Mouse (Mus musculus) stomach, embryonic 16.5 days (tissue): ENCODE results near the gene Hsd3b2. TPM values are rescaled to one million over a fixed set of nuclear protein-coding genes. Genes with fewer than 3 reads are reported as not detected.

Source experiments
- ATAC-seq: fragments of 200-750 bp; cut with Nextera tagmentation; 2 replicates; pipeline ENCODE4 v1.8.0; 2017; ENCODE audit warnings: moderate number of reproducible peaks, moderate TSS enrichment; ENCODE audit not compliant: insufficient read depth, low FRiP score
- H3K27ac ChIP-seq: fragments of 300-500 bp; sonication (generic); 2 replicates; pipeline ENCODE4 v1.5.1; 2014; ENCODE audit warnings: low read length
- H3K27me3 ChIP-seq: fragments of 300-500 bp; sonication (generic); 2 replicates; pipeline ENCODE4 v1.6.1; 2014; ENCODE audit warnings: low read length, control low read depth, mixed read lengths; ENCODE audit not compliant: control insufficient read depth, insufficient read depth
- H3K36me3 ChIP-seq: fragments of 300-500 bp; sonication (generic); 2 replicates; pipeline ENCODE4 v1.6.1; 2014; ENCODE audit warnings: low read length; ENCODE audit not compliant: control insufficient read depth, insufficient read depth
- H3K4me1 ChIP-seq: fragments of 300-500 bp; sonication (generic); 2 replicates; pipeline ENCODE4 v1.6.1; 2014; ENCODE audit warnings: low read length, control low read depth, mixed read lengths; ENCODE audit not compliant: control insufficient read depth, insufficient read depth
- H3K4me2 ChIP-seq: fragments of 300-500 bp; sonication (generic); 2 replicates; pipeline ENCODE4 v1.6.1; 2014; ENCODE audit warnings: low read depth, low read length, mixed read lengths
- H3K4me3 ChIP-seq: fragments of 300-500 bp; sonication (generic); replicated peaks from 2 replicates; pipeline ENCODE4 v1.5.1; 2014; ENCODE audit warnings: mild to moderate bottlenecking, low read length
- H3K9ac ChIP-seq: fragments of 300-500 bp; sonication (generic); 2 replicates; pipeline ENCODE4 v1.6.1; 2014; ENCODE audit warnings: low read length
- H3K9me3 ChIP-seq: fragments of 300-500 bp; sonication (generic); replicated peaks from 2 replicates; pipeline ENCODE4 v1.6.1; 2016; ENCODE audit warnings: low read length, control low read depth; ENCODE audit not compliant: control insufficient read depth
- polyA plus RNA-seq: library from polyadenylated mRNA; unstranded; fragments of >200 nt; fragmentation: Nextera tagmentation; extraction: Ambion mirVana; gene quantifications from 2 replicates; pipeline ENCODE4 v1.2.1, GENCODE M21; 2015

Hsd3b2 gene
- polyA plus RNA-seq, 1 experiment from 2014 or later: not detected

DNA sequence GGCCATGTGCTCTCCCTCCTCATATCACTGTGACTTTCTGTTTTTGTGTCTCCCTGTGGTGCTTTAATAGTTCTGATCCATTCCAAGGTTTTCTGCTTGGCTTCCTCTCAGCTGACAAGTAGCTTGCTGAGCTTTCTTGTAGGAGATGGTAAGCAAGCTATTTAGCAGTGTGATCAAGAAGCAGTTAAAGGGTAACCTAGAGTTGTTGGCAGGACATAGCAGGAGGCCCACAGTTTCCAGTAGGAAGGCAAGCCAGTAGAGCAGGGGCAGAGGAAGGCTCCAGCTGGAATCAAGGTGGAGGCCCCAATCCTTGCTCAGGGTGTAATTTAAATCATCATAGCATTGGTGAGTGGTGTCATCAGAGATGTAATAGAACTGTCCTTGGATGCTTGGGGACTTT lies 43.6 kb downstream of the Hsd3b2 start:
- H3K9ac ChIP-seq: no peak overlapping the region
- no peaks in the 10 kb centered on the region for H3K4me1 ChIP-seq
- no peaks in the 10 kb centered on the region for H3K9me3 ChIP-seq
- H3K36me3 ChIP-seq: no peaks in the 10 kb centered on the region
- H3K27ac ChIP-seq: no peak overlapping the region
- no peaks in the 10 kb centered on the region for H3K27me3 ChIP-seq
- H3K4me2 ChIP-seq: no peak overlapping the region
- H3K4me3 ChIP-seq: no peak overlapping the region
- ATAC-seq: no peak

Other genes with a start within 250 kb of the Hsd3b2 start
- not detected in 2 replicates for gene Hsd3b4, start 214.0 kb downstream of the Hsd3b2 start, polyA plus RNA-seq
- gene Gm10681, start 135.7 kb downstream of the Hsd3b2 start, polyA plus RNA-seq: not detected in 2 replicates
- not detected in 2 replicates for gene Hsd3b5, start 94.3 kb downstream of the Hsd3b2 start, polyA plus RNA-seq
- 2.2 and 2.8 TPM in 2 replicates for gene Hsd3b3, start 38.6 kb upstream of the Hsd3b2 start, polyA plus RNA-seq
- gene Hsd3b6, start 89.9 kb upstream of the Hsd3b2 start, polyA plus RNA-seq: 0.12 and 1.0 TPM in 2 replicates
- gene Hsd3b1, start 135.3 kb upstream of the Hsd3b2 start, polyA plus RNA-seq: 0.97 and 6.9 TPM in 2 replicates
- 5.0 and 6.5 TPM in 2 replicates for gene Hao2, start 168.7 kb upstream of the Hsd3b2 start, polyA plus RNA-seq